Mouse (Mus musculus) cerebellum, adult 2 months (tissue): ENCODE results near the gene Gm49380. TPM values are rescaled to one million over a fixed set of nuclear protein-coding genes. Genes with fewer than 3 reads are reported as not detected.

ENCODE experiments used
- DNase-seq, 2 experiments: peaks; one replicate each; pipeline ENCODE4 v3.0.0; 2021
- H3K27ac ChIP-seq: fragments of 200-500 bp; 2 replicates; pipeline ENCODE4 v1.5.1; 2012; ENCODE audit warnings: low read length, control low read depth, inconsistent platforms; ENCODE audit not compliant: insufficient read depth
- H3K27me3 ChIP-seq: fragments of 200-500 bp; 2 replicates; pipeline ENCODE4 v1.6.1; 2012; ENCODE audit warnings: inconsistent platforms, mild to moderate bottlenecking, low read length, moderate library complexity; ENCODE audit not compliant: control insufficient read depth, insufficient read depth
- H3K4me1 ChIP-seq: fragments of 200-500 bp; 2 replicates; pipeline ENCODE4 v1.6.1; 2011; ENCODE audit warnings: low read length; ENCODE audit not compliant: control insufficient read depth, insufficient read depth
- H3K4me3 ChIP-seq: fragments of 200-500 bp; replicated peaks from 2 replicates; pipeline ENCODE3; 2011; ENCODE audit warnings: mild to moderate bottlenecking, low read depth, low read length, control low read depth; ENCODE audit not compliant: insufficient read depth
- CTCF ChIP-seq: fragments of 200-500 bp; IDR thresholded peaks from 2 replicates; pipeline ENCODE4 v1.5.1; 2011; ENCODE audit warnings: low read depth, mild to moderate bottlenecking, control low read depth, low read length, moderate library complexity, borderline replicate concordance; ENCODE audit not compliant: insufficient read depth
- POLR2A ChIP-seq: fragments of 200-500 bp; IDR thresholded peaks from 2 replicates; pipeline ENCODE4 v1.6.1; 2011; ENCODE audit warnings: low read length, control low read depth, borderline replicate concordance; ENCODE audit not compliant: insufficient read depth
- WGBS: fragments of 180-500 bp; shearing (Covaris S2); methylation state at CpG from one replicate; pipeline ENCODE4 v1.1.7; 2018; 5-methylcytosine and 5-hydroxymethylcytosine counted together
- polyA plus RNA-seq: library from polyadenylated mRNA; depleted of rRNA; stranded (reverse); fragments of >200 nt; gene quantifications from 2 replicates; pipeline ENCODE4 v1.2.3, GENCODE M21; 2012; rRNA removed

Gm49380 gene
- polyA plus RNA-seq, 1 experiment: 0.75 TPM

GRCm38 (mm10) chr9:44017846-44018245, 95.5 kb downstream of the Gm49380 start:
- no peak for TF ChIP-seq POLR2A
- no peak for TF ChIP-seq CTCF
- no peaks in the 10 kb centered on the region for H3K27me3 ChIP-seq
- no peak overlapping the region for H3K4me3 ChIP-seq
- peaks cover 3% of the 10 kb centered on the region for H3K4me1 ChIP-seq
- H3K27ac ChIP-seq: no peak overlapping the region
- 85% methylated on average over 5 of the region's 5 CpGs for WGBS
- DNase-seq: no peak

Other genes starting within 250 kb of the Gm49380 start
- 860 and 925 TPM in 2 replicates for gene Thy1, start 70.1 kb downstream of the Gm49380 start, polyA plus RNA-seq
- 43.5 and 47.1 TPM in 2 replicates for gene Usp2, start 46.5 kb downstream of the Gm49380 start, polyA plus RNA-seq
- 2.7 and 7.3 TPM in 2 replicates for gene Mfrp, start 11.8 kb downstream of the Gm49380 start, polyA plus RNA-seq
- gene C1qtnf5, start 6.3 kb downstream of the Gm49380 start, polyA plus RNA-seq: 26.0 and 29.1 TPM in 2 replicates
- gene Rnf26, start within 50 bp of the Gm49380 start, polyA plus RNA-seq: 31.2 and 34.0 TPM in 2 replicates
- gene Mcam, start 21.0 kb upstream of the Gm49380 start, polyA plus RNA-seq: 57.0 and 61.8 TPM in 2 replicates
- 14.5 and 15.3 TPM in 2 replicates for gene Cbl, start 120.5 kb upstream of the Gm49380 start, polyA plus RNA-seq
- 3.7 and 7.0 TPM in 2 replicates for gene Ccdc153, start 127.2 kb upstream of the Gm49380 start, polyA plus RNA-seq
- 0.08 and 0.19 TPM in 2 replicates for gene Pdzd3, start 138.0 kb upstream of the Gm49380 start, polyA plus RNA-seq
- gene Nlrx1, start 155.1 kb upstream of the Gm49380 start, polyA plus RNA-seq: 7.9 and 9.9 TPM in 2 replicates
- gene Abcg4, start 175.1 kb upstream of the Gm49380 start, polyA plus RNA-seq: 105 and 120 TPM in 2 replicates
- gene Hinfp, start 192.2 kb upstream of the Gm49380 start, polyA plus RNA-seq: 35.8 and 36.0 TPM in 2 replicates
- 112 and 113 TPM in 2 replicates for gene C2cd2l, start 206.8 kb upstream of the Gm49380 start, polyA plus RNA-seq
- gene Dpagt1, start 212.5 kb upstream of the Gm49380 start, polyA plus RNA-seq: 23.5 and 23.6 TPM in 2 replicates
- 63.1 and 63.5 TPM in 2 replicates for gene H2afx, start 221.2 kb upstream of the Gm49380 start, polyA plus RNA-seq
- 32.2 and 35.4 TPM in 2 replicates for gene Hmbs, start 230.7 kb upstream of the Gm49380 start, polyA plus RNA-seq
- 58.4 and 60.9 TPM in 2 replicates for gene Vps11, start 248.2 kb upstream of the Gm49380 start, polyA plus RNA-seq